Mouse (Mus musculus) neutrophil, adult 5-6 weeks (primary cell): ENCODE measurements around the gene March6. TPM values are rescaled to one million over a fixed set of nuclear protein-coding genes. Genes with fewer than 3 reads are reported as not detected.

Experiments used
- ATAC-seq: fragments of 151-379, 151-347 bp; 2 replicates; pipeline ENCODE4 v1.8.0; 2017; ENCODE audit warnings: mild to moderate bottlenecking, moderate TSS enrichment; ENCODE audit not compliant: insufficient number of reproducible peaks, poor library complexity, low FRiP score, severe bottlenecking; ENCODE audit errors: extremely low read depth
- total RNA-seq: library from RNA; stranded (forward); fragments of 200-1000 nt; gene quantifications from 2 replicates; pipeline ENCODE4 v1.2.3, GENCODE M21; 2017

March6 gene
- total RNA-seq, 1 experiment from 2014 or later: 57.4 TPM

GRCm38 (mm10) chr15:31546291-31546690 lies 15.4 kb upstream of the March6 start:
- ATAC-seq: no peak

- no peak for ATAC-seq
These were observed 14.2 kb upstream of the March6 start for GRCm38 (mm10) chr15:31545058-31545457.

GRCm38 (mm10) chr15:31543246-31543645 lies 12.4 kb upstream of the March6 start:
- ATAC-seq: no peak

- ATAC-seq: no peak
These were observed 11.4 kb upstream of the March6 start for GRCm38 (mm10) chr15:31542013-31542958.

- ATAC-seq: no peak
These were observed 9.6 kb upstream of the March6 start for GRCm38 (mm10) chr15:31540513-31540802.

- ATAC-seq: no peak
These were observed 9.0 kb upstream of the March6 start for GRCm38 (mm10) chr15:31539643-31540512.

- ATAC-seq: no peak
These were observed 7.5 kb upstream of the March6 start for GRCm38 (mm10) chr15:31538346-31538745.

GRCm38 (mm10) chr15:31537706-31538105 lies 6.9 kb upstream of the March6 start:
- ATAC-seq: no peak

GRCm38 (mm10) chr15:31536051-31536737 lies 5.3 kb upstream of the March6 start:
- no peak for ATAC-seq

- ATAC-seq: no peak
These were observed 4.5 kb upstream of the March6 start for GRCm38 (mm10) chr15:31535259-31535855.

- no peak for ATAC-seq
These were observed 3.8 kb upstream of the March6 start for GRCm38 (mm10) chr15:31534421-31535258.

- no peak for ATAC-seq
These were observed 2.7 kb upstream of the March6 start for GRCm38 (mm10) chr15:31533529-31533928.

- ATAC-seq: no peak
These were observed 1.6 kb upstream of the March6 start for GRCm38 (mm10) chr15:31532331-31533021.

- peak; percentile 27; the same call in 1 of the 2 replicates for ATAC-seq
These were observed 835 bp upstream of the March6 start for GRCm38 (mm10) chr15:31531446-31532330.

GRCm38 (mm10) chr15:31529811-31530658 lies 818 bp downstream of the March6 start:
- peak; percentile 15; the same call in 1 of the 2 replicates for ATAC-seq

- no peak for ATAC-seq
These were observed 1.8 kb downstream of the March6 start for GRCm38 (mm10) chr15:31529103-31529502.
